Mouse (Mus musculus) mesoderm, embryonic 11.5 days (tissue): ENCODE measurements at regions not wholly inside any gene's neighbourhood (a gene's known extent, or its start where the extent isn't known, plus 50 kb on each side); places are given as distances from the start of the nearest gene placed in this dataset.
A peak's percentile ranks its signal among the peaks of the same experiment; 100 is the strongest.

Experiments
- DNase-seq: peaks from one replicate; pipeline ENCODE4 v3.0.0-alpha.2; 2012; ENCODE audit warnings: low read depth, low spot score

DNA sequence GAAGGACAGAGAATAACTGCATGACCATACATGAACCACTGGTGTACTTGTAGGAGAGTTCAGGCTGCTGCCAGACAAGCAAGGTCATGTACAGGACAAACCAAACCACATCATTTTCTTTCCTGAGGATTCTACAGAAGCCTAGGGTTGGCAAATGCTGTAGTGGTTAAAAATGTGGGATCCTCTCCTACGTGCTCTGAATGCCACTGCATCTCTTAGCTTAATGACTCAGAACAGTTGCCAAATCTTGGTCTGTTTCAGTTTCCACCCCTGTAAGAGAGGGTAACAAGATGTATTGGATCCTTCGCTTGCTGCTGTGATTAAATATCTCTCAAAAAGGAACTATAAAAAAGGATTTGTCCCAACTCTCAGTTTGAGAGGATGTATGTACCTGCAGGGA, 938.1 kb downstream of the 4930444P10Rik start:
- no peak for DNase-seq

DNA sequence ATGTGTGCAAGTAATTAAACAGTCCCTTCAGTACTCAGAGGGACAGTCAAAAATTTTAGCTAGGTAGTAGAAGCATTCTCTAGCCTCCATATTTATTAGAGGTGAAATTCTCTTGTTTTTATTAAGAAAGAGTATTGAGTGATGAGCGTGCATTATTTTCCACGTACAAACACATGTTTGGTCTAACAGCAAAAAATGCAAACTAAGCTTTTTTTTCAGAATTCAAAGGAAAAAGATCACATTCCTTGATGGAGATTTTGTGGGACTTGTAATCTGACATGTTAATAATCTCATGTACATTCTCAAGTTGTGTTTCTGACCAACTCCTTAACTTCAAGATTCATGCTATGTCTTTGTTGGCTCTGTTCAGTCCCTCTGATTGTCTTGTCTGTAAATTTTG, 939.2 kb downstream of the 4930444P10Rik start:
- DNase-seq = no peak

GRCm38 (mm10) chr1:15143922-15144591, 949.1 kb downstream of the 4930444P10Rik start:
- DNase-seq = no peak

DNA sequence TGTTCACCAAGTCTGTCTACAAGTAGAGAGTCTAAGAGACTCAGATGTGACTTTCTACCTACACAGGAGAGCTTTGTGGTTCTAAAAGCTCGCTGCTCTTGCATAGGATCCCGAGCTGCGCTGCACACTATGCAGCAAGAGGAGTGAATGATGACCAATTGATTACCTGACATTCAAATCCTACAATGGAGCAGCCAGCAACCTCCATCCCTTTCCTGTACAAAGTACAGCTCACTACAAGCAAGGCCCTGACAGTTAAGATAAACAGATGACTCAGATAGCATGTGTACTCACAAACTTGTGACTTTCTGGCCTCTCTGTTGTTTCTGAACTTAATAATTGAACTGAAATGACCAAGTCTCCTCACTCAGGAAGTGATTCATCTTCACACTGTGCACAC, 974.7 kb downstream of the 4930444P10Rik start:
- no peak for DNase-seq

DNA sequence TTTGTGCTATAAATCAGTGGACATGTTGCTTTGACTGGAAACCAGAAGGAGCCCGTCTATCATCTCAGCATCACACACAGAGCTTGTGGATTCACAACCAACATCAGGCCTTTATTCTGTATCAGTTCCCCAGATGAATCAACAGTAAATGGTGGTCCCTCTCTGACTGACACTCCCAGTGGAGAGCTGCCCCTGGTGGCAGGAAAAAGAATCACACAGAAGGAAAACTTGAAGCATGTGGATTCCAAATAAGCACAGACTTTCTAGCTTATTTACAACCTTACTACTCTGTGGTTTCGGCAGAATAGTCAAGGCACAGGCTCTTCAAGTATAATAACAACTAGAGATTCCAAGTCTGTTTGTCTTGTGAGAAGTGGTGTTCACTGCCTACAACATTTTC, 981.7 kb downstream of the 4930444P10Rik start:
- DNase-seq = no peak

GRCm38 (mm10) chr1:15070331-15070730, 1022.8 kb downstream of the 4930444P10Rik start:
- DNase-seq = no peak

DNA sequence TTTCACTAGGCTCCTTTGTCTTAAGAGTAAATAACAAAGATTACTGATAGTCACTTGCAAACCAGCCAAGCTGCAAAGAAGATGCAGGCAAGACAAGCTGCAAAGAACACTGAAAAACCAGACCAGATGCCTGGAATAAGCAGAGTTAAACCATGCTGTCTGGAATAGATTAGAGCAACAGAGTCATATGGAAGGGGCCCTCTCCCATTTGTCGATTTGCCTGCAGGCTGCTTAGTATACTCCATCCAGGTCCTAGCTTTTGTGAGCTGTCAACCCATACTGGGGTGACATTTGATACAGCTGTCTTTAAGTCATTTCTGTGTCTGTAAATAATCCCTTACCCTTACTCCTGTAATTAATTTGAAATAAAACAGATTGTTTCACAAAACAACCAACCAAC, 1059.1 kb downstream of the 4930444P10Rik start:
- peak; percentile 3 for DNase-seq

GRCm38 (mm10) chr1:15018460-15018779, 1074.7 kb downstream of the 4930444P10Rik start:
- no peak for DNase-seq

- no peak for DNase-seq
Measured at GRCm38 (mm10) chr1:15017689-15018459, 1075.3 kb downstream of the 4930444P10Rik start.

DNA sequence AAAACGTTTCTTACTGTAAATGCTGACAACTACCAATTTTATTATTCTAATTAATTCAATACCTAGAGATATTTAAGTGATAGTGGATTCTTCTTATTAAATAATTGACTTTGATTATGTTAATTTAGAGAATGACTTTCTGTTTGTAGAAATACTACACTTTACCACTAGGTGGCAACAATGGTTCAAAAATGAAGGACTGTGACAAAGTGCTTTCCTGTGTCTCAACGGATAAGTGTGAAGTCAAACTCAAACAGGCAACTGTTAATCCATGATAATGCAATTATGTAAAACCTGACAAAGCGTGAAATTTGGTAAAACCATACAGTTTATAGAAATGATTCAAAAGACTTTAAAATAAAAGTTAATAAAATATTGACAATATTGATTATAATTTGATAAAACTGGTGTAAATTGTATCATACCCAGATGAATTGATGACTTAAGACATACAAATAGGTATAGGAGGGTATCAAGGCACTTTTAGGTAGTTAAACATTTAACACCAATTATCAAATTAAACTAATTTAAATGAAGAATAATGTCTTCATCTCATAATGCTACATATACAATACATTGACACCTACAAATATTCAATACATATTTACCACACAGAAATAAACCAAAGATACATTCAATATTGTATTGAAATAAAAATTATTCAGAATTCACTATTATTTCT, 1085.3 kb downstream of the 4930444P10Rik start:
- DNase-seq = peak; percentile 52

GRCm38 (mm10) chr1:14995348-14995747, 1097.8 kb downstream of the 4930444P10Rik start:
- DNase-seq = no peak

- peak; percentile 46 for DNase-seq
Measured at GRCm38 (mm10) chr1:14980093-14980711, 1112.9 kb downstream of the 4930444P10Rik start.
